Mouse (Mus musculus) spleen, embryonic (tissue): ENCODE measurements at regions not wholly inside any gene's neighbourhood (a gene's known extent, or its start where the extent isn't known, plus 50 kb on each side); places are given as distances from the start of the nearest gene placed in this dataset.

Source experiments
- CTCF ChIA-PET: fragments of 350-600 bp; sonication (Branson Sonifier 250); formaldehyde crosslinking; loops from one replicate; lab custom pipeline; 2022; lab: Charles Lee

- CTCF ChIA-PET: no interaction called here
Measured at GRCm38 (mm10) chr6:51263595-51263994, 168.9 kb upstream of the Nfe2l3 start.

GRCm38 (mm10) chr6:51265329-51265728 is 167.1 kb upstream of the Nfe2l3 start:
- CTCF ChIA-PET: no interaction called here

- CTCF ChIA-PET: no interaction called here
Measured at GRCm38 (mm10) chr6:51266721-51267120, 165.7 kb upstream of the Nfe2l3 start.

- CTCF ChIA-PET: interaction anchor here (0.6 kb wide), 1 partner anchor 82 kb away, joined by 3 read pairs; no protein-coding TSS in a partner anchor
Measured at GRCm38 (mm10) chr6:51267888-51268287, 164.6 kb upstream of the Nfe2l3 start.

- CTCF ChIA-PET: no interaction called here
Measured at GRCm38 (mm10) chr6:51268931-51269330, 163.5 kb upstream of the Nfe2l3 start.

GRCm38 (mm10) chr6:51269617-51270016 is 162.9 kb upstream of the Nfe2l3 start:
- CTCF ChIA-PET: interaction anchor here (0.6 kb wide), 1 partner anchor 1330 kb away, joined by 3 read pairs; no protein-coding TSS in a partner anchor

- CTCF ChIA-PET: interaction anchor here (0.6 kb wide), 1 partner anchor 1329 kb away, joined by 3 read pairs; no protein-coding TSS in a partner anchor
Measured at GRCm38 (mm10) chr6:51270216-51271127, 162.0 kb upstream of the Nfe2l3 start.

GRCm38 (mm10) chr6:51271128-51271480 is 161.4 kb upstream of the Nfe2l3 start:
- CTCF ChIA-PET: no interaction called here

GRCm38 (mm10) chr6:51272136-51272736 is 160.2 kb upstream of the Nfe2l3 start:
- CTCF ChIA-PET: no interaction called here

GRCm38 (mm10) chr6:51279491-51279890 is 153.0 kb upstream of the Nfe2l3 start:
- CTCF ChIA-PET: no interaction called here

- CTCF ChIA-PET: no interaction called here
Measured at GRCm38 (mm10) chr6:51280231-51280630, 152.2 kb upstream of the Nfe2l3 start.

- CTCF ChIA-PET: no interaction called here
Measured at GRCm38 (mm10) chr6:51283916-51284706, 148.4 kb upstream of the Nfe2l3 start.

GRCm38 (mm10) chr6:51284881-51285280 is 147.6 kb upstream of the Nfe2l3 start:
- CTCF ChIA-PET: no interaction called here

- CTCF ChIA-PET: interaction anchor here (0.6 to 0.8 kb wide), 3 partner anchors 418 to 1796 kb away, joined by 3 to 4 read pairs (median 3); no protein-coding TSS in a partner anchor
Measured at GRCm38 (mm10) chr6:51286836-51287235, 145.6 kb upstream of the Nfe2l3 start.

- CTCF ChIA-PET: interaction anchor here (0.7 kb wide), 1 partner anchor 1796 kb away, joined by 3 read pairs; no protein-coding TSS in a partner anchor
Measured at GRCm38 (mm10) chr6:51287383-51287782, 145.1 kb upstream of the Nfe2l3 start.

GRCm38 (mm10) chr6:51287807-51288206 is 144.7 kb upstream of the Nfe2l3 start:
- CTCF ChIA-PET: no interaction called here

- CTCF ChIA-PET: no interaction called here
Measured at GRCm38 (mm10) chr6:51288306-51289066, 144.0 kb upstream of the Nfe2l3 start.

GRCm38 (mm10) chr6:51289067-51289725 is 143.3 kb upstream of the Nfe2l3 start:
- CTCF ChIA-PET: no interaction called here

- CTCF ChIA-PET: no interaction called here
Measured at GRCm38 (mm10) chr6:51300694-51301417, 131.6 kb upstream of the Nfe2l3 start.

GRCm38 (mm10) chr6:51301831-51302230 is 130.6 kb upstream of the Nfe2l3 start:
- CTCF ChIA-PET: no interaction called here
